Mouse (Mus musculus) limb, embryonic 11.5 days (tissue): Measurements from ENCODE around the gene Mis12. TPM values are rescaled to one million over a fixed set of nuclear protein-coding genes. Genes with fewer than 3 reads are reported as not detected.

Source experiments
- ATAC-seq: fragments of 200-750 bp; cut with Nextera tagmentation; 2 replicates; pipeline ENCODE4 v1.8.0; 2017; ENCODE audit warnings: low read depth; ENCODE audit not compliant: insufficient number of reproducible peaks, low FRiP score, low TSS enrichment
- DNase-seq: peaks from one replicate; pipeline ENCODE4 v3.0.0-alpha.2; 2015; ENCODE audit warnings: low spot score
- H3K27ac ChIP-seq: fragments of 300-500 bp; sonication (generic); replicated peaks from 2 replicates; pipeline ENCODE4 v1.5.1; 2014; ENCODE audit warnings: low read depth, mild to moderate bottlenecking, low read length
- H3K27me3 ChIP-seq: fragments of 300-500 bp; sonication (generic); 2 replicates; pipeline ENCODE4 v1.6.1; 2014; ENCODE audit warnings: mild to moderate bottlenecking, low read length, mixed read lengths; ENCODE audit not compliant: control insufficient read depth, insufficient read depth
- H3K36me3 ChIP-seq: fragments of 300-500 bp; sonication (generic); 2 replicates; pipeline ENCODE4 v1.6.1; 2014; ENCODE audit warnings: mild to moderate bottlenecking, low read length, moderate library complexity, mixed read lengths; ENCODE audit not compliant: control insufficient read depth, insufficient read depth
- H3K4me1 ChIP-seq: fragments of 300-500 bp; sonication (generic); 2 replicates; pipeline ENCODE4 v1.6.1; 2014; ENCODE audit warnings: low read length, mixed read lengths; ENCODE audit not compliant: control insufficient read depth, insufficient read depth
- H3K4me2 ChIP-seq: fragments of 300-500 bp; sonication (generic); 2 replicates; pipeline ENCODE4 v1.6.1; 2014; ENCODE audit warnings: low read depth, mild to moderate bottlenecking, moderate library complexity; ENCODE audit not compliant: severe bottlenecking
- H3K4me3 ChIP-seq: fragments of 300-500 bp; sonication (generic); 2 replicates; pipeline ENCODE4 v1.5.1; 2014; ENCODE audit warnings: low read depth, low read length
- H3K9ac ChIP-seq: fragments of 300-500 bp; sonication (generic); 2 replicates; pipeline ENCODE4 v1.6.1; 2014; ENCODE audit warnings: mild to moderate bottlenecking, low read length
- H3K9me3 ChIP-seq: fragments of 300-500 bp; sonication (generic); 2 replicates; pipeline ENCODE4 v1.6.1; 2016; ENCODE audit warnings: low read length; ENCODE audit not compliant: control insufficient read depth
- WGBS: fragments of 180-500 bp; shearing (Covaris S2); extraction: QIAGEN DNeasy Blood & Tissue Kit; methylation state at CpG from one replicate; pipeline ENCODE4 v1.1.7; 2014; 5-methylcytosine and 5-hydroxymethylcytosine counted together
- polyA plus RNA-seq: library from polyadenylated mRNA; unstranded; fragments of >200 nt; fragmentation: Nextera tagmentation; extraction: Ambion mirVana; gene quantifications from 2 replicates; pipeline ENCODE4 v1.2.1, GENCODE M21; 2014

Mis12 gene
- polyA plus RNA-seq, 1 experiment from 2014 or later = 48.2 TPM

DNA sequence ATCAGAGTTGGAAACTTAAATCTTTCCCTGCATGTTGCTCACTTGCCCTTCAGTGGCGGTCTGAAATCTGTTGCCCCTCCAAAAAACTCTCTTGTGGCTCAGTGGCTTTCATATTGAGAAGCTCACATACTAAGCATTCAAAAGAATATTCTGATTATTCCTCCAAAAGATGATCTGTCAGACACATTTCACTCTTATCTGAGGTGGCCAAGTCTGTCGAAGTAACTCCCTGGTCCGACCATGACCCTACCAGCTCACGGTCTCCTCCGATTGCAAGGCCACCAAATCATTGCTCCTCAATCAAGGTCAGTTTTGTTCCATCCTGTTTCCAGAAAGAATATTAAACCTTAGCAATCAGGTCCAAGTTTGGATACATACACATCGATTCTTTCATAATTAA is 12.4 kb upstream of the Mis12 start:
- Histone ChIP-seq H3K4me1 (peaks cover 5% of the 10 kb centered on the region), H3K9me3 (no peaks in the 10 kb centered on the region), H3K4me2 (no peak overlapping the region), H3K4me3 (no peak overlapping the region), H3K27me3 (no peaks in the 10 kb centered on the region), H3K9ac (no peak overlapping the region), H3K27ac (no peak overlapping the region), H3K36me3 (peaks cover 5% of the 10 kb centered on the region; the same call in 1 of the 2 replicates)
- DNase-seq = no peak
- WGBS = 95% methylated on average over 6 of the region's 6 CpGs
- ATAC-seq = no peak

DNA sequence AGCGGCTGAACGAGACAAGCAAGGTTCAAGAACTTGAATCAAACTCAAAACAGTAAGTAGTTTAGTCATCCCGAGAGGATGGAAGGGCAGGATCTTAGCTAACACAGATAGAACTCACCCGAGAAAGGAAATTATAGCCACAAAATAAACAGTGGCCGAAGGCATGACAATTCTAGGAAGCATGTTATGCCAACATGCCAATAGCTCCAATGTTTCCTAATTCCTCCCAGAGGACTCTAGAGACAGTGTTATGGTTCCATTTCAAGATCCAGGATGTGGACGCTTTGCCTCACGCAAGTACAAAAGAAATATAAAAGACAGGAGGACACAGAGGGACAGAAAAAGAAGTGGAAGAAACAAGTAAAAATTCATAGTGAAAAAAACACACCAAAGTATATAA is 11.6 kb upstream of the Mis12 start:
- H3K4me2 ChIP-seq = no peak overlapping the region
- ATAC-seq (no peak), DNase-seq (no peak)
- no peak overlapping the region for H3K4me3 ChIP-seq
- 94% methylated on average over 7 of the region's 7 CpGs for WGBS
- H3K9ac ChIP-seq = no peak overlapping the region
- no peaks in the 10 kb centered on the region for H3K27me3 ChIP-seq
- H3K4me1 ChIP-seq = peaks cover 3% of the 10 kb centered on the region
- H3K9me3 ChIP-seq = no peaks in the 10 kb centered on the region
- H3K36me3 ChIP-seq = peaks cover 10% of the 10 kb centered on the region; the same call in 1 of the 2 replicates
- no peak overlapping the region for H3K27ac ChIP-seq

DNA sequence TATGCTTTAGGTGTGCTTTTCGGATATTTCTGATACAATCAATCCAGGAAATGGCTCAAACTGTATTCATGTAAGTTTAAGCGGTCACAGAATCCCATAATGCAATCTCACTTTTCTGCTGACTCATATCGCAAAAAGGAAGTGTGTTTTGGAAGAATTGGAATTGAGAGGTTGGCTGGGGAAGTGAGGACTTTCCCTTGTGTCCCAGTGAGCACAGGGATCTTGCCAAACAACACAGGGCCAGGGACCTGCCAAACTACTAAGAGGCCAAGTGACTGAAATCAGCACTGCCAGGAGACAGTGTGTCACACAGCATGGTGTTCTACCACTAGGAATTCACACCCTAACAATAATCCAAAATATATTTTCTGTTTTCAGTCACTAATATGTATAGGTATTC is 11.1 kb upstream of the Mis12 start:
- H3K4me2 ChIP-seq = no peak overlapping the region
- H3K36me3 ChIP-seq = peaks cover 10% of the 10 kb centered on the region; the same call in 1 of the 2 replicates
- 97% methylated on average over 3 of the region's 3 CpGs for WGBS
- no peaks in the 10 kb centered on the region for H3K9me3 ChIP-seq
- no peak overlapping the region for H3K27ac ChIP-seq
- ATAC-seq = no peak
- DNase-seq = no peak
- no peak overlapping the region for H3K4me3 ChIP-seq
- no peak overlapping the region for H3K9ac ChIP-seq
- H3K27me3 ChIP-seq = no peaks in the 10 kb centered on the region
- no peaks in the 10 kb centered on the region for H3K4me1 ChIP-seq

DNA sequence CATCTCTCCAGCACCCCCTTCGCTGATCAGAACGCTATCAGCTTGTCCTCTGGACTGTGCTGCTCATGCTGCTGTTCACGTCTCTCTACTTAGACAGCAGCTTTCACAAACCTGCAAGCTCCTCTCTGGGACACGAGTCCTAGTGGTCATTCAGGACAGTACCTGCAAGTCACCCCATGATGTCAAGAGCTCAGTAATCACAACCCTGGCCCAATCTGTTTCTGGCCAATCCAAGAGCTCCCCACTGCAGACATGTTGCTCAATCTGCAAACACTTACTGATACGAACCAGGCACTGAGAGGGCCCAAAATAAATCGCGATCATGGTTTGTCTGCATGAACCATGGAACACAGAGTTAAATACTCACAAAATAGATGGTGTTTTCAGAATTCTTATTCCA is 6.7 kb upstream of the Mis12 start:
- H3K36me3 ChIP-seq = peaks cover 10% of the 10 kb centered on the region; the same call in 1 of the 2 replicates
- WGBS = 92% methylated on average over 7 of the region's 7 CpGs
- no peak overlapping the region for H3K9ac ChIP-seq
- no peaks in the 10 kb centered on the region for H3K27me3 ChIP-seq
- no peaks in the 10 kb centered on the region for H3K4me1 ChIP-seq
- H3K9me3 ChIP-seq = no peaks in the 10 kb centered on the region
- no peak for DNase-seq
- no peak overlapping the region for H3K4me2 ChIP-seq
- no peak overlapping the region for H3K4me3 ChIP-seq
- no peak for ATAC-seq
- H3K27ac ChIP-seq = no peak overlapping the region

DNA sequence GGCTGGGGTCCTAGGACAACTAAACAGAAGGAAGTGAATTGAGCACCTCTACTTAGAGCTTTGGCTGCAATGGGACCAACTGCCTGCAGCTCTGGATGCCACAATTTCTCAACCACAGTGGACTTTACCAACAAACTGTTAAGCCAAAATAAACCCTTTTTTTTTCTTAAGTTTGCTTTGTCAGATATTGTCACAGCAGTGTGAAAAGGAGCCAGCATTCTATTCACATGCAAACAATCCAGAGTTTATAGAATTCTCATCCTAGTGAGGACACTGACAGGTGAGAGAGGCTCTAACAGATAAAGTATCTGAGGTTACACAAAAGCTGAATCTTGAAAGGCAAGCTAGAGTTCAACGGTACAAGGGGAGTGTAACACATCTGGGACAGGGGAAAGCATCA is 2.4 kb upstream of the Mis12 start:
- Histone ChIP-seq H3K9me3 (no peaks in the 10 kb centered on the region), H3K4me2 (no peak overlapping the region), H3K9ac (no peak overlapping the region), H3K27ac (no peak overlapping the region), H3K4me1 (peaks cover 5% of the 10 kb centered on the region; the same call in 1 of the 2 replicates), H3K36me3 (peaks cover 5% of the 10 kb centered on the region; the same call in 1 of the 2 replicates), H3K4me3 (no peak overlapping the region), H3K27me3 (no peaks in the 10 kb centered on the region)
- no peak for ATAC-seq
- WGBS = 82% methylated on average over 1 of the region's 1 CpGs
- DNase-seq = no peak

DNA sequence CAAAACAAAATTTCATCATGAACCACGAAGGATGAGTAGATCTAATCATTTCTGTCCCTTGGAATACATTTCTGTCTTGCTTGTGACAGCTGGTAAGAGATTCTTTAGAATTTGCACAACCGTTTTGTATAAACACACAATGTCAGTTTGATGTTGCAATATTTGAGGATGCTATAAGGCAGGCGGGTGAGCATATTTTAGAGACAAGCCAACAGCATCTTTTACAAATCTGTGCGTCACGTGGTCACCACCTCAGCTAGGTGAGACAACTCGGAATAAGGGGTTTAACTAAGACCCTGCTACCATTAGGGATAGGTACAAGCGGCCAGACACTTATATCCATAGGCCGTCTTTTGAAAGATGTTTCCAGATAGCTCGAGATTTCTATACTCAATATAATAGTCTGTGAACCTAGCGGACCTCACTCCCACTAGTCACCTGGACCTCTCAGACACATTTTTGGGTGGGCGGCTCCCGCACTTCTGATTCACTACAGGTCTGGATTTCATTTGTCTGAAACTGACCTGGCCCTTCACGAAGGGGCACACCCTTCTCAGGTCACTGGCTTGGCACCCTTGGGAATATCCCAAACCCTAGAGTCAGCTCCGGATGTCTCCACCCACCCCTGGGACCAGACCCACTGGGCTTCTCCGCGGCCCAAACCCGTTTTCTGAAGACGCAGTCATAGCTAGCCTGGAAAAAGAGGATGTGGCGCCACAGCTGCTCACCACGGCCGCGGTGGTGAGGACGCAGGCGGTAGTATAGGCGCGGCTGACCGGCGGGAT is 803 bp upstream of the Mis12 start:
- H3K4me3 ChIP-seq = peak overlapping the region; percentile 83
- H3K4me2 ChIP-seq = peak overlapping the region; percentile 55
- no peaks in the 10 kb centered on the region for H3K9me3 ChIP-seq
- ATAC-seq (peak; percentile 49), DNase-seq (no peak)
- H3K4me1 ChIP-seq = peaks cover 5% of the 10 kb centered on the region; the same call in 1 of the 2 replicates
- no peaks in the 10 kb centered on the region for H3K27me3 ChIP-seq
- peak overlapping the region; percentile 73 for H3K9ac ChIP-seq
- H3K27ac ChIP-seq = 0 out of 2 replicates have a peak overlapping the region, but pooled peaks have one; percentile 9
- 6% methylated on average over 28 of the region's 28 CpGs for WGBS
- no peaks in the 10 kb centered on the region; the same call in 1 of the 2 replicates for H3K36me3 ChIP-seq

DNA sequence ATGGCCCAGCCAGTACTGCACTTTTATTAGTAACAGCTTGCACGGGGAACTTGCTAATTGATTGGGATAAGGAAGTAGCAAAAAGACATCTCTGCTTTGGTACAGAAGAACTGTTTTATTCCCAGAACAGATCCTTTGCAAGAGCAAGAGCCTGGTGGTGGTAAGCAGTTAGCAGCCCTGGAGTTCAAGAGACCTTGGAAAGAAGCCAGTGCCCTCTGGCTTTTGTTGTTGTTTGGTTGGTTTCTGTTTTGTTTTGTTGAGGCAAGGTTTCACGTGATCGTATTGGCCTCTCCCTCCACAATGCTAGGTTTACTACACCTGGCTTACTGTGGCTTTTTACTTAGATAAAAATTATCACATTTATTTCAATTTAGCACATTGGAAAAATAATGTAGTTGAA is 8.9 kb downstream of the Mis12 start:
- 70% methylated on average over 3 of the region's 3 CpGs for WGBS
- Histone ChIP-seq H3K4me3 (no peak overlapping the region), H3K4me2 (no peak overlapping the region), H3K4me1 (peaks cover 3% of the 10 kb centered on the region; the same call in 1 of the 2 replicates), H3K36me3 (peaks cover 13% of the 10 kb centered on the region; the same call in 1 of the 2 replicates), H3K27ac (no peak overlapping the region), H3K9me3 (no peaks in the 10 kb centered on the region), H3K9ac (no peak overlapping the region), H3K27me3 (no peaks in the 10 kb centered on the region)
- ATAC-seq (no peak), DNase-seq (no peak)

DNA sequence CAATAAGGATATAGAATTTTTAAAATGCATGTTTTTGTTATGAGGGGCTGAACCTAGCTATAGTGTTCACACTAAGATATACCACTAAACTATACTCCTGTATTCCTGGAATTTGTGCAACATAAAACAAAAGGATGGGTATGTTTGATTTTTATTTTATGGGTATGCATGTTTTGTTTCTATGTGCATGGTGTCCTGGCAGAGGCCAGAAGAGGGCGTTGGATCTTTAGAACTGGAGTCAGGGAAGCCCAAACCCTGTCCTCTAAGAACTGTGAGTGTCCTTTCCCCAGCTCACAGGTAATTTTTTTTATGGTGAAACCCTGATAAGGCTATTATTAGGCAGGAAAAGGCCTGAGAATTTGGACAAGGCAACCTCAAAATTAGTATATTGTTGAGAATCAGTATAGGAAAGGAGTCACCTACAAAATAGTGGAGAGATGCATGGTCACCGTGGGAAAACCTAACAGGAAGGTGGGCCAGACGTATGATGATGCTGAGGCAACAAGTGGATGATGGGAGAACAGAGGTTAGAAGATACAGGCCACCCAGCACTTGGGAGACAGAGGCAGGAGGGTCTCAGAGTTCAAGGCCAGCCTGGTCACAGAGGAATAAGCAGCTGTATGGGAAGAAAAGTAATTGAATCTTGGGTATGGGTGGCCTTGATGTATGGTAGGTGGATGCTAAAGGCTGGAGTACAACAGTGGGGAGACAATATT is 10.2 kb downstream of the Mis12 start:
- peaks cover 13% of the 10 kb centered on the region; the same call in 1 of the 2 replicates for H3K36me3 ChIP-seq
- H3K9me3 ChIP-seq = no peaks in the 10 kb centered on the region
- H3K4me3 ChIP-seq = no peak overlapping the region
- peaks cover 5% of the 10 kb centered on the region; the same call in 1 of the 2 replicates for H3K4me1 ChIP-seq
- H3K27me3 ChIP-seq = no peaks in the 10 kb centered on the region
- no peak overlapping the region for H3K9ac ChIP-seq
- H3K4me2 ChIP-seq = no peak overlapping the region
- 77% methylated on average over 3 of the region's 3 CpGs for WGBS
- ATAC-seq (no peak), DNase-seq (no peak)
- no peak overlapping the region for H3K27ac ChIP-seq
